Mouse (Mus musculus): Measurements from ENCODE around the gene Nfib.

- TF ChIP-seq TCF12 (IDR thresholded peaks at IDR 0.05; ENCODE audit: low read depth, low read length), result no peak
- TF ChIP-seq CHD2 (IDR thresholded peaks at IDR 0.05; ENCODE audit: low read length), result no peak
- no peak for TF ChIP-seq UBTF (IDR thresholded peaks at IDR 0.05; ENCODE audit: borderline replicate concordance, insufficient read depth, low read depth, low read length)
- TF ChIP-seq MAFK (IDR thresholded peaks at IDR 0.05; ENCODE audit: borderline replicate concordance, low read depth, low read length), result no peak
- no peak for TF ChIP-seq POLR2A (IDR thresholded peaks at IDR 0.05; ENCODE audit: control insufficient read depth in 1 of 2, insufficient read depth in 1 of 2, low read depth in 1 of 2, low read length in 2 of 2, poor library complexity in 1 of 2)
- TF ChIP-seq MAX (IDR thresholded peaks at IDR 0.05; ENCODE audit: low read length), result no peak
- no peak for TF ChIP-seq ZMIZ1 (IDR thresholded peaks at IDR 0.05; ENCODE audit: low read depth, low read length)
- no peak for TF ChIP-seq MAZ (IDR thresholded peaks at IDR 0.05; ENCODE audit: low read depth, low read length)
- no peak for TF ChIP-seq POLR2AphosphoS5 (IDR thresholded peaks at IDR 0.05; ENCODE audit: borderline replicate concordance, low read depth, low read length)
- no peak for TF ChIP-seq CTCF (IDR thresholded peaks at IDR 0.05 in 2 of 3, conservative IDR thresholded peaks at IDR 0.05 in 1 of 3; ENCODE audit: control insufficient read depth in 1 of 3, insufficient read depth in 1 of 3, low read depth in 2 of 3, low read length in 3 of 3, poor library complexity in 1 of 3, severe bottlenecking in 1 of 3)
- TF ChIP-seq ZC3H11A (IDR thresholded peaks at IDR 0.05; ENCODE audit: low read depth, low read length), result no peak
- no peak for TF ChIP-seq GATA1 (IDR thresholded peaks at IDR 0.05; ENCODE audit: low read depth, low read length)
- no peak for TF ChIP-seq HCFC1 (IDR thresholded peaks at IDR 0.05; ENCODE audit: low read depth, low read length)
- TF ChIP-seq RAD21 (IDR thresholded peaks at IDR 0.05; ENCODE audit: low read depth, low read length), result no peak
These were observed 209.9 kb downstream of the Nfib start for GRCm38 (mm10) chr4:82495605-82496004.
